Mouse (Mus musculus): Measurements from ENCODE around the gene Pcx. TPM values are rescaled to one million over a fixed set of nuclear protein-coding genes. Genes with fewer than 3 reads are reported as not detected.
"Not testable (repeated sequence)": the region's sequence is repeated elsewhere in the genome, so short reads cannot be mapped to it uniquely, and the experiment has no call there.

Gene Pcx
- polyA plus RNA-seq, 1 experiment from 2014 or later = 24.0 TPM

GRCm38 (mm10) chr19:4579296-4579695 lies 69.0 kb downstream of the Pcx start:
- Histone ChIP-seq H3K9me3 (replicated peaks; ENCODE audit: control insufficient read depth, low read length) (no peaks in the 10 kb centered on the region), H3K4me2 (ENCODE audit: low read depth, low read length) (no peak overlapping the region), H3K4me1 (ENCODE audit: control insufficient read depth, insufficient read depth, low read length) (no peaks in the 10 kb centered on the region), H3K4me3 (replicated peaks; ENCODE audit: low read length) (no peak overlapping the region), H3K36me3 (ENCODE audit: control insufficient read depth, insufficient read depth, low read length) (no peaks in the 10 kb centered on the region), H3K9ac (ENCODE audit: low read length) (no peak overlapping the region), H3K27ac (ENCODE audit: low read length) (no peak overlapping the region), H3K27me3 (ENCODE audit: control insufficient read depth, insufficient read depth, low read length) (no peaks in the 10 kb centered on the region)
- WGBS = 39% methylated on average over 5 of the region's 5 CpGs
- ATAC-seq (ENCODE audit: insufficient read depth, low FRiP score) = no peak

DNA sequence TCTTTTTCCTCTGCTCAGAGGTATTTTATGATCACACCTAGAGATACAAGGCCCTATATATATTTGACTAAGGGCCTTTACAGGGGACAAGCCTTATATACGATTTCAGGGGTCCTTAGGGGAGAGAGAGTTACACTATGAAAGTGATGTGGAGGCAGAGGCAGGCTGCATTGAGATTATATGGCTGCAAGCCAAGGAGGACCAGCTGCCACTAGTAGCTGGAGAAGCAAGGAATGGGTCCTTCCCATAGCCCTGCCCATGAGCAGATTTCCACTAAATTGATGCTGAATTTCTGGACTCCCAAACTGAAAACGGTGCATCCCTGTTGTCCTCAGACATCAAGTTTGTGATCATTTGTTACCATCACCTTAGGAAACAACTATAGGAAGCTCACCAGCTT lies 73.6 kb downstream of the Pcx start:
- H3K36me3 ChIP-seq (ENCODE audit: control insufficient read depth, insufficient read depth, low read length) = no peaks in the 10 kb centered on the region
- no peak overlapping the region for H3K27ac ChIP-seq (ENCODE audit: low read length)
- 56% methylated on average over 2 of the region's 2 CpGs for WGBS
- no peak overlapping the region for H3K9ac ChIP-seq (ENCODE audit: low read length)
- no peaks in the 10 kb centered on the region for H3K9me3 ChIP-seq (replicated peaks; ENCODE audit: control insufficient read depth, low read length)
- no peak overlapping the region for H3K4me2 ChIP-seq (ENCODE audit: low read depth, low read length)
- H3K4me1 ChIP-seq (ENCODE audit: control insufficient read depth, insufficient read depth, low read length) = no peaks in the 10 kb centered on the region
- ATAC-seq (ENCODE audit: insufficient read depth, low FRiP score) = no peak
- H3K4me3 ChIP-seq (replicated peaks; ENCODE audit: low read length) = no peak overlapping the region
- H3K27me3 ChIP-seq (ENCODE audit: control insufficient read depth, insufficient read depth, low read length) = no peaks in the 10 kb centered on the region

DNA sequence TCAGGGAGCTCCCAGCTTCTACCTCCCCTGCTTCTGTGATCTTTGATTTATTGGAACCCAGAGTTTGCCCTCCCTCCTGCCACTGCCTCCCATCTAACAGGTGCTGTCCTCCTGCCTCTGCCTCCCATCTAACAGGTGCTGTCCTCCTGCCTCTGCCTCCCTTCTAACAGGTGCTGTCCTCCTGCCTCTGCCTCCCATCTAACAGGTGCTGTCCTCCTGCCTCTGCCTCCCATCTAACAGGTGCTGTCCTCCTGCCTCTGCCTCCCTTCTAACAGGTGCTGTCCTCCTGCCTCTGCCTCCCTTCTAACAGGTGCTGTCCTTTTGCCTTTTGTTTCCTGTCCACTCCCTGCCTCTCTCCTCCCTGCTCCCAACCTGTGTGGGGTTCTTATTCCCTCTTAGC lies 76.5 kb downstream of the Pcx start:
- not testable (repeated sequence) for H3K9ac ChIP-seq (ENCODE audit: low read length); H3K27ac ChIP-seq (ENCODE audit: low read length); H3K4me1 ChIP-seq (ENCODE audit: control insufficient read depth, insufficient read depth, low read length); H3K27me3 ChIP-seq (ENCODE audit: control insufficient read depth, insufficient read depth, low read length); H3K36me3 ChIP-seq (ENCODE audit: control insufficient read depth, insufficient read depth, low read length); H3K9me3 ChIP-seq (replicated peaks; ENCODE audit: control insufficient read depth, low read length); H3K4me3 ChIP-seq (replicated peaks; ENCODE audit: low read length); H3K4me2 ChIP-seq (ENCODE audit: low read depth, low read length); ATAC-seq (ENCODE audit: insufficient read depth, low FRiP score)

GRCm38 (mm10) chr19:4587426-4587825 lies 77.2 kb downstream of the Pcx start:
- H3K4me2 ChIP-seq (ENCODE audit: low read depth, low read length) = no peak overlapping the region
- H3K4me1 ChIP-seq (ENCODE audit: control insufficient read depth, insufficient read depth, low read length) = no peaks in the 10 kb centered on the region
- no peaks in the 10 kb centered on the region for H3K9me3 ChIP-seq (replicated peaks; ENCODE audit: control insufficient read depth, low read length)
- H3K4me3 ChIP-seq (replicated peaks; ENCODE audit: low read length) = no peak overlapping the region
- 58% methylated on average over 2 of the region's 2 CpGs for WGBS
- ATAC-seq (ENCODE audit: insufficient read depth, low FRiP score) = no peak
- H3K27ac ChIP-seq (ENCODE audit: low read length) = no peak overlapping the region
- H3K27me3 ChIP-seq (ENCODE audit: control insufficient read depth, insufficient read depth, low read length) = no peaks in the 10 kb centered on the region
- H3K9ac ChIP-seq (ENCODE audit: low read length) = no peak overlapping the region
- no peaks in the 10 kb centered on the region for H3K36me3 ChIP-seq (ENCODE audit: control insufficient read depth, insufficient read depth, low read length)

GRCm38 (mm10) chr19:4588430-4588829 lies 78.2 kb downstream of the Pcx start:
- ATAC-seq (ENCODE audit: insufficient read depth, low FRiP score) = no peak
- Histone ChIP-seq H3K4me2 (ENCODE audit: low read depth, low read length) (no peak overlapping the region), H3K9ac (ENCODE audit: low read length) (no peak overlapping the region), H3K36me3 (ENCODE audit: control insufficient read depth, insufficient read depth, low read length) (no peaks in the 10 kb centered on the region), H3K4me1 (ENCODE audit: control insufficient read depth, insufficient read depth, low read length) (no peaks in the 10 kb centered on the region), H3K9me3 (replicated peaks; ENCODE audit: control insufficient read depth, low read length) (no peaks in the 10 kb centered on the region), H3K4me3 (replicated peaks; ENCODE audit: low read length) (no peak overlapping the region), H3K27ac (ENCODE audit: low read length) (no peak overlapping the region), H3K27me3 (ENCODE audit: control insufficient read depth, insufficient read depth, low read length) (no peaks in the 10 kb centered on the region)
- WGBS = 56% methylated on average over 3 of the region's 3 CpGs

GRCm38 (mm10) chr19:4589081-4589480 lies 78.8 kb downstream of the Pcx start:
- Histone ChIP-seq H3K4me1 (ENCODE audit: control insufficient read depth, insufficient read depth, low read length) (no peaks in the 10 kb centered on the region), H3K27me3 (ENCODE audit: control insufficient read depth, insufficient read depth, low read length) (no peaks in the 10 kb centered on the region), H3K36me3 (ENCODE audit: control insufficient read depth, insufficient read depth, low read length) (no peaks in the 10 kb centered on the region), H3K4me2 (ENCODE audit: low read depth, low read length) (no peak overlapping the region), H3K4me3 (replicated peaks; ENCODE audit: low read length) (no peak overlapping the region), H3K9ac (ENCODE audit: low read length) (no peak overlapping the region), H3K27ac (ENCODE audit: low read length) (no peak overlapping the region), H3K9me3 (replicated peaks; ENCODE audit: control insufficient read depth, low read length) (no peaks in the 10 kb centered on the region)
- ATAC-seq (ENCODE audit: insufficient read depth, low FRiP score) = no peak
- WGBS = 65% methylated on average over 1 of the region's 1 CpGs

DNA sequence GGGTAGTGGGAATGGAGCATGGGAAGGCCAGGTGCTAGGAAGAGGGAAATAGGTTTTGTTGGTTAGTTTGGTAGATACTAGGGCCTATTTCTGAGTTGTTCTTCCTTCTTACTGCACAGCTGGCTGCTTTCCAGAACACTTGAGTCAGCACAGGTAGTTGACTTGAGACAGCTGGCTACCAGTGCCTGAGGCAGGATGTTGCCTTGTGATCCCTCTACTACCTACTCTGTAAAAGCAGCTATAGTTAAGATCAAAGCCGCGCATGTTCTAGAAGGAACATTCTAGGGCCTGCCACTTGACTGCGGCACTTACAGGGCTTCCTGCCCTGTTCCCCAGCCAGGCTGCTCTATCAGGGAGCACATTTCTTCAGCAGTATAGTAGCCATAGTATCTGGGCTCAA lies 79.8 kb downstream of the Pcx start:
- peak overlapping the region; percentile 21; the same call in 1 of the 2 replicates for H3K9ac ChIP-seq (ENCODE audit: low read length)
- WGBS = 69% methylated on average over 3 of the region's 3 CpGs
- no peaks in the 10 kb centered on the region for H3K27me3 ChIP-seq (ENCODE audit: control insufficient read depth, insufficient read depth, low read length)
- no peak for ATAC-seq (ENCODE audit: insufficient read depth, low FRiP score)
- H3K4me2 ChIP-seq (ENCODE audit: low read depth, low read length) = no peak overlapping the region
- H3K9me3 ChIP-seq (replicated peaks; ENCODE audit: control insufficient read depth, low read length) = no peaks in the 10 kb centered on the region
- no peaks in the 10 kb centered on the region for H3K4me1 ChIP-seq (ENCODE audit: control insufficient read depth, insufficient read depth, low read length)
- H3K27ac ChIP-seq (ENCODE audit: low read length) = no peak overlapping the region
- no peaks in the 10 kb centered on the region for H3K36me3 ChIP-seq (ENCODE audit: control insufficient read depth, insufficient read depth, low read length)
- H3K4me3 ChIP-seq (replicated peaks; ENCODE audit: low read length) = no peak overlapping the region

DNA sequence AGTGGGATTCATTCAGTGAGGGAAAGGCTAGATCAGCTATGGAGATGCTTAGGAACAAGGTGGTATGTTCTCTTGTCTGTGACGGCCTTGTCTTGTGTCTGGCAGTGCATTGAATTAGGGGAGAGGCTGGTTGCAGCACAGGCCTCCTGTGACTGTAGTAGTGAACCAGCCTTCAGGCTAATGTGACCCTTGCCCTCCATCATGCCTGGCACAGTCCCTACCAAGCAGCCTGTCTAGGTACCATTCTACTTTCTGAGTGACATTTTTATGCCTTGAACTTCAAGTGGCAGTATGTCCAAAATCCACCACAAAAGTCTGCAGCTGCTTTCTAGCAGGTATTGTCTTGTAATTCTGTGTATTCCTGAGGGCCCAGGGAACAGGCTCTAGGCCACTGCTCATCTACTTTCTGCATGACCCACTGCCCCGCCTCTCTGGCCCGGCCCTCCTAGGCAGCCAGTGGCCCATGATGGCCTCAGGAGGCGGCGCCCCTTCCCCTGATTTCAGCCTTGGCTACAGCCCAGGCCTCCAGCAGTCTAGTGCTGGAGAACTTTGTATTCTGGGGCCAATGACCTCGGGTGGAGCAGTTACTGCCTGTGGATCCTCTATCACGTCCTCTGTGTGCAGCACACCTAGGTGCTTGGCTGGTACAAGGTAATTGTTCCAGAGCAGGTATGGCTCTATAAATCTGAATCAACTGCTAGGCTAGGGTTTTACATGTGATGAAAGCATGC lies 83.7 kb downstream of the Pcx start:
- Histone ChIP-seq H3K36me3 (ENCODE audit: control insufficient read depth, insufficient read depth, low read length) (no peaks in the 10 kb centered on the region), H3K9ac (ENCODE audit: low read length) (no peak overlapping the region), H3K4me2 (ENCODE audit: low read depth, low read length) (no peak overlapping the region), H3K4me3 (replicated peaks; ENCODE audit: low read length) (no peak overlapping the region), H3K27me3 (ENCODE audit: control insufficient read depth, insufficient read depth, low read length) (no peaks in the 10 kb centered on the region), H3K9me3 (replicated peaks; ENCODE audit: control insufficient read depth, low read length) (no peaks in the 10 kb centered on the region), H3K27ac (ENCODE audit: low read length) (no peak overlapping the region), H3K4me1 (ENCODE audit: control insufficient read depth, insufficient read depth, low read length) (no peaks in the 10 kb centered on the region)
- WGBS = 55% methylated on average over 7 of the region's 7 CpGs
- ATAC-seq (ENCODE audit: insufficient read depth, low FRiP score) = peak; percentile 50

- H3K9me3 ChIP-seq (replicated peaks; ENCODE audit: control insufficient read depth, low read length) = no peaks in the 10 kb centered on the region
- ATAC-seq (ENCODE audit: insufficient read depth, low FRiP score) = no peak
- no peak overlapping the region for H3K9ac ChIP-seq (ENCODE audit: low read length)
- H3K4me2 ChIP-seq (ENCODE audit: low read depth, low read length) = no peak overlapping the region
- H3K4me3 ChIP-seq (replicated peaks; ENCODE audit: low read length) = no peak overlapping the region
- WGBS = 59% methylated on average over 2 of the region's 2 CpGs
- no peaks in the 10 kb centered on the region for H3K27me3 ChIP-seq (ENCODE audit: control insufficient read depth, insufficient read depth, low read length)
- H3K36me3 ChIP-seq (ENCODE audit: control insufficient read depth, insufficient read depth, low read length) = no peaks in the 10 kb centered on the region
- H3K27ac ChIP-seq (ENCODE audit: low read length) = no peak overlapping the region
- no peaks in the 10 kb centered on the region for H3K4me1 ChIP-seq (ENCODE audit: control insufficient read depth, insufficient read depth, low read length)
Measured at GRCm38 (mm10) chr19:4596071-4596470, 85.8 kb downstream of the Pcx start.
